In the genomic region with DNA sequence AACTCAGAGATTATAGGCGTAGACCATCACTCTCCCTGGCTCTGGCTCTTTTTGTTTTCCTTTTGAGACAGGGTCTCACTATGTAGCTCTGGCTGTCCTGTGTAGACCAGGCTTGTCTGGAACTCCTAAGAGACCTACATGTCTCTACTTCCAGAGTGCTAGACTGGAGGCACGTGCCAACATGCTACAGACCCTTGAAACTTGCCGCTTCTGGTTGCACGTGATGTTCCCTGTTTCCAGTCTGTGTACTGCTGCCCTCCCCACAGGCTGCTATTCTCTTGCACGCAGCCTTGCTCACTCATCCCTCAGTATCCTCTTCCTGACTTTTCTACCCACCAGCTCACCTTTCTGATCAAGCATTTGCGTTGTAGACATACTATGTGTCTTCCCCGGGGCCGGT, we compare ENCODE assay signal across 9 mouse cellular contexts. TPM values are rescaled to one million over a fixed set of nuclear protein-coding genes. Genes with fewer than 3 reads are reported as not detected.
DNase-seq lines count a peak whose midpoint lies in the region; ATAC-seq and TF ChIP-seq lines count a peak whose summit lies in the region.
"Had no signal": no experiment of that assay in that cellular context is flagged by ENCODE, and none has a peak within 500 bp of the region (broad histone marks: within the 10 kb centered on the region; RNA-seq: fewer than 3 reads in every experiment).

No protein-coding gene starts in this region.

- H3K27ac ChIP-seq in heart, embryonic 14.5 days (replicated peaks in 1 of 2; ENCODE audit: control insufficient read depth in 1 of 2, insufficient read depth in 1 of 2, low read depth in 2 of 2, low read length in 2 of 2) = peak overlapping the region in 1 of 2 experiments; percentile 81; a peak in 2 of 4 replicates
- H3K27ac ChIP-seq in lung, embryonic 16.5 days (ENCODE audit: low read length) = peak overlapping the region; percentile 95
- H3K27ac ChIP-seq in intestine, embryonic 15.5 days = peak overlapping the region; percentile 87; the same call in 1 of the 2 replicates
- peak overlapping the region; percentile 88 for H3K27ac ChIP-seq in stomach, postnatal 0 days (replicated peaks)

- no peaks in the 10 kb centered on the region for H3K27me3 ChIP-seq in heart, embryonic 14.5 days (ENCODE audit: control insufficient read depth, insufficient read depth, low read length)
- no peaks in the 10 kb centered on the region for H3K27me3 ChIP-seq in lung, embryonic 16.5 days (ENCODE audit: control insufficient read depth, insufficient read depth, low read depth, low read length)
- H3K27me3 ChIP-seq in intestine, embryonic 15.5 days (replicated peaks) = no peaks in the 10 kb centered on the region
- no peaks in the 10 kb centered on the region for H3K27me3 ChIP-seq in stomach, postnatal 0 days (ENCODE audit: control insufficient read depth, insufficient read depth, low read length)

- peaks cover 25 to 31% of the 10 kb centered on the region in 2 experiments for H3K4me1 ChIP-seq in heart, embryonic 14.5 days (ENCODE audit: control insufficient read depth in 2 of 2, insufficient read depth in 2 of 2, low read length in 2 of 2)
- peaks cover 44% of the 10 kb centered on the region for H3K4me1 ChIP-seq in lung, embryonic 16.5 days (replicated peaks; ENCODE audit: control insufficient read depth, insufficient read depth, low read length)
- peaks cover 25% of the 10 kb centered on the region for H3K4me1 ChIP-seq in intestine, embryonic 15.5 days (replicated peaks)
- H3K4me1 ChIP-seq in stomach, postnatal 0 days (replicated peaks; ENCODE audit: control insufficient read depth, insufficient read depth) = peaks cover 21% of the 10 kb centered on the region

- WGBS in heart, embryonic 14.5 days = 75% methylated on average over 8 of the region's 8 CpGs
- 68% methylated on average over 8 of the region's 8 CpGs for WGBS in lung, embryonic 16.5 days
- 76% methylated on average over 8 of the region's 8 CpGs for WGBS in intestine, embryonic 15.5 days
- WGBS in stomach, postnatal 0 days = 62% methylated on average over 8 of the region's 8 CpGs

- TF ChIP-seq EP300 in stomach, postnatal 0 days (optimal IDR thresholded peaks at IDR 0.05) = no peak

- peak overlapping the region; percentile 75; the same call in 1 of the 2 replicates for H3K4me2 ChIP-seq in heart, embryonic 14.5 days (ENCODE audit: low read length)
- no peak overlapping the region for H3K4me2 ChIP-seq in lung, embryonic 16.5 days (ENCODE audit: low read depth, low read length)
- H3K4me2 ChIP-seq in intestine, embryonic 15.5 days (replicated peaks) = peak overlapping the region; percentile 69; the same call in 1 of the 2 replicates
- no peak overlapping the region for H3K4me2 ChIP-seq in stomach, postnatal 0 days (replicated peaks; ENCODE audit: low read depth)

- no peaks in the 10 kb centered on the region for H3K36me3 ChIP-seq in heart, embryonic 14.5 days (ENCODE audit: control insufficient read depth, insufficient read depth, low read length)
- no peaks in the 10 kb centered on the region for H3K36me3 ChIP-seq in lung, embryonic 16.5 days (ENCODE audit: control insufficient read depth, insufficient read depth, low read length)
- no peaks in the 10 kb centered on the region for H3K36me3 ChIP-seq in intestine, embryonic 15.5 days
- H3K36me3 ChIP-seq in stomach, postnatal 0 days (ENCODE audit: control insufficient read depth, insufficient read depth, low read length) = no peaks in the 10 kb centered on the region

- H3K9ac ChIP-seq in heart, embryonic 14.5 days (ENCODE audit: low read length) = peak overlapping the region; percentile 72; the same call in 1 of the 2 replicates
- peak overlapping the region; percentile 64 for H3K9ac ChIP-seq in lung, embryonic 16.5 days (ENCODE audit: low read length)
- no peak overlapping the region for H3K9ac ChIP-seq in intestine, embryonic 15.5 days
- H3K9ac ChIP-seq in stomach, postnatal 0 days (ENCODE audit: low read length) = 0 out of 2 replicates have a peak overlapping the region, but pooled peaks have one; percentile 1

- no peaks in the 10 kb centered on the region for H3K9me3 ChIP-seq in heart, embryonic 14.5 days (ENCODE audit: control insufficient read depth, low read length)
- H3K9me3 ChIP-seq in lung, embryonic 16.5 days (ENCODE audit: control insufficient read depth, low read length) = no peaks in the 10 kb centered on the region
- H3K9me3 ChIP-seq in intestine, embryonic 15.5 days = no peaks in the 10 kb centered on the region
- H3K9me3 ChIP-seq in stomach, postnatal 0 days (ENCODE audit: control insufficient read depth, low read length) = no peaks in the 10 kb centered on the region

- no peak for TF ChIP-seq CTCF in stomach, postnatal 0 days (IDR thresholded peaks at IDR 0.05; ENCODE audit: low read depth)

- DNase-seq in heart, postnatal 4 days = no peak
- DNase-seq in lung, postnatal 10 days = no peak
- no peak for DNase-seq in stomach, postnatal 0 days (ENCODE audit: low spot score)
- DNase-seq in urinary bladder, adult 18-20 months (ENCODE audit: low spot score in 2 of 2) = no peak
- DNase-seq: cerebellum, adult 9-10 months; retina, postnatal 1 day had no signal

- no peak overlapping the region for H3K4me3 ChIP-seq in heart, embryonic 14.5 days (ENCODE audit: control insufficient read depth in 1 of 2, insufficient read depth in 1 of 2, low read depth in 1 of 2, low read length in 2 of 2)
- no peak overlapping the region for H3K4me3 ChIP-seq in lung, embryonic 16.5 days (ENCODE audit: low read length)
- no peak overlapping the region for H3K4me3 ChIP-seq in intestine, embryonic 15.5 days (replicated peaks)
- H3K4me3 ChIP-seq in stomach, postnatal 0 days (ENCODE audit: low read depth, low read length) = no peak overlapping the region

- no peak for ATAC-seq in heart, embryonic 14.5 days (ENCODE audit: insufficient number of reproducible peaks, insufficient read depth, low FRiP score, low read depth)
- ATAC-seq in lung, embryonic 16.5 days (ENCODE audit: low read depth) = peak; percentile 29
- no peak for ATAC-seq in intestine, embryonic 15.5 days
- ATAC-seq in stomach, postnatal 0 days (ENCODE audit: low FRiP score, low TSS enrichment) = no peak

RNA-seq across cellular contexts. Expression of a gene that starts 22.7 kb away (rescaled TPM):
- 304 and 310 TPM in 2 replicates for polyA plus RNA-seq in heart, embryonic 14.5 days (2014; fragmentation: Nextera tagmentation; extraction: Ambion mirVana)
- total RNA-seq in heart, postnatal 4 days (2021) = 100 to 1,000 TPM; 192 to 198 TPM
- polyA plus RNA-seq in lung, embryonic 16.5 days (2015; fragmentation: Nextera tagmentation; extraction: Ambion mirVana) = 182 and 185 TPM in 2 replicates
- polyA plus RNA-seq in intestine, embryonic 15.5 days (2015; fragmentation: Nextera tagmentation; extraction: Ambion mirVana) = 314 and 350 TPM in 2 replicates
- polyA plus RNA-seq in stomach, postnatal 0 days (2015; fragmentation: Nextera tagmentation; extraction: Ambion mirVana) = 172 and 176 TPM in 2 replicates

RNA-seq across cellular contexts. Expression of a gene that starts 50.4 kb away (rescaled TPM):
- 0.55 TPM in 2 replicates for polyA plus RNA-seq in heart, embryonic 14.5 days (2014; fragmentation: Nextera tagmentation; extraction: Ambion mirVana)
- total RNA-seq in heart, postnatal 4 days (2021) = under 1 TPM; 0.18 to 0.29 TPM
- polyA plus RNA-seq in lung, embryonic 16.5 days (2015; fragmentation: Nextera tagmentation; extraction: Ambion mirVana) = 2.7 and 3.7 TPM in 2 replicates
- 2.5 and 2.6 TPM in 2 replicates for polyA plus RNA-seq in intestine, embryonic 15.5 days (2015; fragmentation: Nextera tagmentation; extraction: Ambion mirVana)
- polyA plus RNA-seq in stomach, postnatal 0 days (2015; fragmentation: Nextera tagmentation; extraction: Ambion mirVana) = 0.62 and 0.87 TPM in 2 replicates

Comparison
In these comparisons a context has a peak if more than half of its experiments do, and no peak if none do; other contexts are left out.
1. H3K4me2 ChIP-seq: peak in heart, embryonic 14.5 days (single experiment) and intestine, embryonic 15.5 days (single experiment); none in lung, embryonic 16.5 days (single experiment) and stomach, postnatal 0 days (single experiment).